Mouse (Mus musculus) MEL (cell line): ENCODE measurements around the gene Arhgap29.

ENCODE experiments used
- POLR2AphosphoS2 ChIP-seq: IDR thresholded peaks from 2 replicates; pipeline ENCODE4 v1.6.1; 2011; ENCODE audit warnings: low read length, improper control_type of control experiment
- TAL1 ChIP-seq: IDR thresholded peaks from 2 replicates; pipeline ENCODE4 v1.6.1; 2012; ENCODE audit warnings: mild to moderate bottlenecking, inconsistent platforms, low read length, moderate library complexity, mixed read lengths

DNA sequence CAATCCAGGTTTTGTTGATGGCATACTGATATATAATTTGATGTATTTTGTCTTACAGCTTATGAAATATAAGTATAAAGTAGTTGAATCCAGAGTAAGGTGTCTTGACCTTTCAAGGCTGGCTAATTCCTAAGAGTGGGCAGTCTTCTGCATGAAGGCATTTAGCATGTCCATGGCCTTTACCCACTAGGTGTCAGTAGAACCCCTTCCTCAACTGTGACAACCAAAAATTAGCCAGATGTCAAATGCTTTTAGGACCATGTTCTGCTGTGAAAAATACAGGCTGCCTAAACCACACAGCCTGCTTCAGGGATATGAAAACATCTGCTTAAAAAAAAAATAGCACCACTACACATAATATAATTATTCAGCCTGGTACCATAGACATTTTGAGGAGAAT is 11.8 kb downstream of the Arhgap29 start:
- no peak for TF ChIP-seq TAL1
- TF ChIP-seq POLR2AphosphoS2 = no peak
